Mouse (Mus musculus): ENCODE results near the gene Hamp.

The Hamp gene

GRCm38 (mm10) chr7:30908277-30908991 lies 35.4 kb downstream of the Hamp start:
- no peak for DNase-seq (ENCODE audit: low spot score in 2 of 2)

GRCm38 (mm10) chr7:30904042-30904441 lies 39.8 kb downstream of the Hamp start:
- no peak for DNase-seq (ENCODE audit: low spot score in 2 of 2)

- DNase-seq (ENCODE audit: low spot score in 2 of 2), result no peak
Measured at GRCm38 (mm10) chr7:30895217-30895616, 48.6 kb downstream of the Hamp start.

- no peak for DNase-seq (ENCODE audit: low spot score in 2 of 2)
Measured at GRCm38 (mm10) chr7:30892515-30892914, 51.3 kb downstream of the Hamp start.
